Mouse (Mus musculus): ENCODE measurements at regions not wholly inside any gene's neighbourhood (a gene's known extent, or its start where the extent isn't known, plus 50 kb on each side); places are given as distances from the start of the nearest gene placed in this dataset.

- H3K9ac ChIP-seq (ENCODE audit: low read length): no peak overlapping the region
- 16% methylated on average over 7 of the region's 7 CpGs for WGBS
Observed at GRCm38 (mm10) chr3:132006191-132006590, 78.9 kb upstream of the Dkk2 start.

GRCm38 (mm10) chr3:132006912-132007311, 78.2 kb upstream of the Dkk2 start:
- DNase-seq (ENCODE audit: low spot score) (no peak), ATAC-seq (peak; percentile 48; the same call in 1 of the 2 replicates)
- H3K36me3 ChIP-seq (ENCODE audit: control insufficient read depth, insufficient read depth, low read length): no peaks in the 10 kb centered on the region
- no peaks in the 10 kb centered on the region for H3K27me3 ChIP-seq (replicated peaks; ENCODE audit: control insufficient read depth, insufficient read depth, low read length)
- H3K4me1 ChIP-seq (ENCODE audit: control insufficient read depth, insufficient read depth, low read length): peaks cover 3% of the 10 kb centered on the region
- 58% methylated on average over 11 of the region's 11 CpGs for WGBS
- no peak overlapping the region for H3K4me2 ChIP-seq (ENCODE audit: low read length)
- H3K9me3 ChIP-seq (replicated peaks; ENCODE audit: control insufficient read depth, low read length): no peaks in the 10 kb centered on the region
- no peak overlapping the region for H3K9ac ChIP-seq (ENCODE audit: low read length)
- H3K4me3 ChIP-seq (ENCODE audit: low read depth, low read length): no peak overlapping the region
- no peak overlapping the region for H3K27ac ChIP-seq (ENCODE audit: low read depth, low read length)

More at GRCm38 (mm10) chr3:132006191-132006590, 78.9 kb upstream of the Dkk2 start:
- Histone ChIP-seq H3K4me2 (ENCODE audit: low read length) (no peak overlapping the region), H3K4me3 (ENCODE audit: low read depth, low read length) (no peak overlapping the region), H3K9me3 (replicated peaks; ENCODE audit: control insufficient read depth, low read length) (no peaks in the 10 kb centered on the region), H3K27ac (ENCODE audit: low read depth, low read length) (no peak overlapping the region), H3K36me3 (ENCODE audit: control insufficient read depth, insufficient read depth, low read length) (no peaks in the 10 kb centered on the region), H3K27me3 (replicated peaks; ENCODE audit: control insufficient read depth, insufficient read depth, low read length) (no peaks in the 10 kb centered on the region), H3K4me1 (ENCODE audit: control insufficient read depth, insufficient read depth, low read length) (peaks cover 3% of the 10 kb centered on the region)
- DNase-seq (ENCODE audit: low spot score) (peak; percentile 27), ATAC-seq (peak; percentile 40; the same call in 1 of the 2 replicates)

DNA sequence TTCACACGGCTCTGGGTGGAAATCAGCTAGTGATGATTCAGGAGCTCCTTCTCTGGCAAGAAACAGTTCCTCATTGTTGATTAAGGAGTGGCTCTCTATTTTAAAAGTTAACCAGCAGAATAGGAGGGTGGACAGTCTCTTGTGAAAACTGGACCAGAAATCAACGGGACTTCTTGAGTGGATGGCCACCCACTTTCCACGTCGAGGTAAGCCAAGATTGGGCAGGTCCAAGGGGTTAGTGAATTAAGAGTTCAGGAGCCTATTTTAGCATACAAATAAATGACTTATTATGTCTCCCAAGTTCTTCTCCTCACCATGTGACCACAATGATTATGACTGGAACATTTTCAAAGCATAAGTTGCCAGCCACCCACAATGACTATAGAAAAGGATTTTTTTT, 77.7 kb upstream of the Dkk2 start:
- Histone ChIP-seq H3K27me3 (replicated peaks; ENCODE audit: control insufficient read depth, insufficient read depth, low read length) (no peaks in the 10 kb centered on the region), H3K27ac (ENCODE audit: low read depth, low read length) (no peak overlapping the region)

DNA sequence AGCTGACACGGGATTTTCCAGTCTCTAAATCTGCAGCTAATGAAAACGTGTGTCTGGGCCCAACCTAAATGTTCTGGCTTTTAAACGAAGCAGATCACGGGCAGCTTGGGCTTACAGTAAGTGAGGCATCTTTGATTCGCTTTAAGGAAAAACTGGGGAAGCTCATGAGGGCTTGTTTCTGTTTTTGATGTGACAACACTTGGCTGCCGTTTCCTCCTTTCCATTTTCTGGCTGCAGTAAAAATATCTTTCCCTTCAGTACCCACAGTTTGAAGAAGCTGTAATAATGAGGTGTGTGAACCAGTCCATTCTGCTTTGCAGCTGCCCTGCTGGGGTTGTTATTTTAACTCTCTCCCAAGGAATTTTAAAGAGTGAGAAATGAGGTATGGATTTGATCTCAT, 69.9 kb upstream of the Dkk2 start:
- peak overlapping the region; percentile 21; the same call in 1 of the 2 replicates for H3K4me2 ChIP-seq (ENCODE audit: low read length)
- H3K27ac ChIP-seq (ENCODE audit: low read depth, low read length): peak overlapping the region; percentile 41; the same call in 1 of the 2 replicates

More for the DNA sequence above, 77.7 kb upstream of the Dkk2 start:
- no peak overlapping the region for H3K9ac ChIP-seq (ENCODE audit: low read length)
- H3K4me3 ChIP-seq (ENCODE audit: low read depth, low read length): no peak overlapping the region
- ATAC-seq (no peak), DNase-seq (ENCODE audit: low spot score) (no peak)
- no peaks in the 10 kb centered on the region for H3K36me3 ChIP-seq (ENCODE audit: control insufficient read depth, insufficient read depth, low read length)
- no peak overlapping the region for H3K4me2 ChIP-seq (ENCODE audit: low read length)
- 84% methylated on average over 4 of the region's 4 CpGs for WGBS
- peaks cover 3% of the 10 kb centered on the region for H3K4me1 ChIP-seq (ENCODE audit: control insufficient read depth, insufficient read depth, low read length)
- no peaks in the 10 kb centered on the region for H3K9me3 ChIP-seq (replicated peaks; ENCODE audit: control insufficient read depth, low read length)

DNA sequence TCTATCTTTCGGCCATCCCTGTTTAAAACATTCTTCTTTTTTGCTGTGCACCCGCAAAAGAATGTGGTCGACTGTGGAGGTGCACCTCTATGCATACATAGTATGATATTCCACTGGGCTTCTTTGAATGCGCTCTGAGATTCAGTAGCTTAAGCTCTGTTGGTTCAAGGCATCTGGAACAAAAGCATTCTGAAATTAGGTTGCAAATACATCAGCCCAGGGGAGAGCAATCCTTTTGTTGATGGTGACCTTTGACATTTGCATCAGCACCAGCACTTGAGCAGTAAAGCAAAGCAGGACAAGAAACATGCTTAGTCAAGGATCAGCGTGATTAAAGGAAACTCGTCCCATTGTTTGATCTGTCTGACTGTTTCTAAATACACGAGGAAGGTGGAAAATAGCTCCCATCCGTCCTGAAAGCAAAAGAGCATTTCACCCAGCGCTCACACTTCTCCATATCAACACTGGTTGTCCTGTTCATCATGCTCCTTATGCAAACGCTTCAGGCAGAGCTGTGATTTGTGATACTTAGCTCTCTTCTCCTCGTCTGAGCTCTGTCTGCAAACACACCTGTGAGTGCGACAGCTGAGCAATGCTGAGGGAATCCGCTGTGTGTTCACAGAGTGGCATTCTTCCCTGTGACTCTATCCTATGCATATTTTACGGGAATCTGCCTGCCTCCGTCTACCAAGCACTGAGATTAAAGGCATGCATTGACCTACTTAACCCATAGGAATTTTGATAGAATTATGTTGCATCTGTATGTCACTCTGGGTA, 67.4 kb upstream of the Dkk2 start:
- H3K4me2 ChIP-seq (ENCODE audit: low read length): no peak overlapping the region; the same call in 1 of the 2 replicates
- H3K9ac ChIP-seq (ENCODE audit: low read length): peak overlapping the region; percentile 17; the same call in 1 of the 2 replicates
- 9% methylated on average over 15 of the region's 15 CpGs for WGBS
- no peaks in the 10 kb centered on the region for H3K9me3 ChIP-seq (replicated peaks; ENCODE audit: control insufficient read depth, low read length)
- no peak overlapping the region for H3K4me3 ChIP-seq (ENCODE audit: low read depth, low read length)
- H3K36me3 ChIP-seq (ENCODE audit: control insufficient read depth, insufficient read depth, low read length): no peaks in the 10 kb centered on the region
- peaks cover 20% of the 10 kb centered on the region for H3K4me1 ChIP-seq (ENCODE audit: control insufficient read depth, insufficient read depth, low read length)
- H3K27me3 ChIP-seq (replicated peaks; ENCODE audit: control insufficient read depth, insufficient read depth, low read length): no peaks in the 10 kb centered on the region
- ATAC-seq (peak; percentile 45; the same call in 1 of the 2 replicates), DNase-seq (ENCODE audit: low spot score) (peak; percentile 42)
- peak overlapping the region; percentile 21; the same call in 1 of the 2 replicates for H3K27ac ChIP-seq (ENCODE audit: low read depth, low read length)

More for the DNA sequence above, 69.9 kb upstream of the Dkk2 start:
- Histone ChIP-seq H3K4me3 (ENCODE audit: low read depth, low read length) (no peak overlapping the region), H3K27me3 (replicated peaks; ENCODE audit: control insufficient read depth, insufficient read depth, low read length) (no peaks in the 10 kb centered on the region), H3K4me1 (ENCODE audit: control insufficient read depth, insufficient read depth, low read length) (peaks cover 20% of the 10 kb centered on the region), H3K9me3 (replicated peaks; ENCODE audit: control insufficient read depth, low read length) (no peaks in the 10 kb centered on the region), H3K9ac (ENCODE audit: low read length) (no peak overlapping the region), H3K36me3 (ENCODE audit: control insufficient read depth, insufficient read depth, low read length) (no peaks in the 10 kb centered on the region)
- ATAC-seq (peak; percentile 16; the same call in 1 of the 2 replicates), DNase-seq (ENCODE audit: low spot score) (peak; percentile 58)
- 10% methylated on average over 6 of the region's 6 CpGs for WGBS

GRCm38 (mm10) chr3:132018505-132018904, 66.6 kb upstream of the Dkk2 start:
- Histone ChIP-seq H3K9me3 (replicated peaks; ENCODE audit: control insufficient read depth, low read length) (no peaks in the 10 kb centered on the region), H3K36me3 (ENCODE audit: control insufficient read depth, insufficient read depth, low read length) (no peaks in the 10 kb centered on the region), H3K4me1 (ENCODE audit: control insufficient read depth, insufficient read depth, low read length) (peaks cover 20% of the 10 kb centered on the region), H3K9ac (ENCODE audit: low read length) (no peak overlapping the region), H3K27me3 (replicated peaks; ENCODE audit: control insufficient read depth, insufficient read depth, low read length) (no peaks in the 10 kb centered on the region), H3K27ac (ENCODE audit: low read depth, low read length) (no peak overlapping the region), H3K4me3 (ENCODE audit: low read depth, low read length) (no peak overlapping the region), H3K4me2 (ENCODE audit: low read length) (no peak overlapping the region)
- peak; percentile 80 for DNase-seq (ENCODE audit: low spot score)
- WGBS: 7% methylated on average over 2 of the region's 2 CpGs
- ATAC-seq: peak; percentile 88

DNA sequence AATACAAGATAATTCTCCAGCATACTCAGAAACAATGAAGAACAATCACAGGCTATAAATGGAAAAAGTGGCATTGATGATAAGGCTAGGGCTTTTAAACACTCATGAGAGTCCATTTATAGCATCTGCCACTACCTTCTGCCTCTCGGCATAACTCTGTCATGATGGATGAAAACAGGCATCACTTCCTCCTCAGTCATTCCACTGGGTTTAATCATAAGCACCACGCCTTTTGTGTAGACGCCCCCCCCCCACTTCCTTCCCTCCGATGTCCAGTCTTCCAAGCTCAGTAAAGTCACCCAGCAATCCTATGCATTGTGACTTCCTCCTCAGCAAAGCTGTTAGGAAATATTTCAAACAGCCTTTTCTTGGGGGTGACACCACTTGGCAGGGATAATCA, 63.1 kb upstream of the Dkk2 start:
- Histone ChIP-seq H3K4me2 (ENCODE audit: low read length) (no peak overlapping the region), H3K9me3 (replicated peaks; ENCODE audit: control insufficient read depth, low read length) (no peaks in the 10 kb centered on the region), H3K4me1 (ENCODE audit: control insufficient read depth, insufficient read depth, low read length) (peaks cover 10% of the 10 kb centered on the region; the same call in 1 of the 2 replicates), H3K9ac (ENCODE audit: low read length) (no peak overlapping the region), H3K27ac (ENCODE audit: low read depth, low read length) (no peak overlapping the region), H3K4me3 (ENCODE audit: low read depth, low read length) (no peak overlapping the region), H3K27me3 (replicated peaks; ENCODE audit: control insufficient read depth, insufficient read depth, low read length) (no peaks in the 10 kb centered on the region), H3K36me3 (ENCODE audit: control insufficient read depth, insufficient read depth, low read length) (no peaks in the 10 kb centered on the region)
- DNase-seq (ENCODE audit: low spot score) (no peak), ATAC-seq (no peak)
- 85% methylated on average over 4 of the region's 4 CpGs for WGBS

GRCm38 (mm10) chr3:132023342-132023741, 61.8 kb upstream of the Dkk2 start:
- ATAC-seq: peak; percentile 35; the same call in 1 of the 2 replicates
- WGBS: 71% methylated on average over 6 of the region's 6 CpGs
- H3K9ac ChIP-seq (ENCODE audit: low read length): no peak overlapping the region
- no peaks in the 10 kb centered on the region for H3K9me3 ChIP-seq (replicated peaks; ENCODE audit: control insufficient read depth, low read length)
- H3K4me2 ChIP-seq (ENCODE audit: low read length): no peak overlapping the region
- no peak overlapping the region for H3K4me3 ChIP-seq (ENCODE audit: low read depth, low read length)
- DNase-seq (ENCODE audit: low spot score): peak; percentile 72
- no peaks in the 10 kb centered on the region for H3K27me3 ChIP-seq (replicated peaks; ENCODE audit: control insufficient read depth, insufficient read depth, low read length)
- H3K27ac ChIP-seq (ENCODE audit: low read depth, low read length): no peak overlapping the region
- H3K36me3 ChIP-seq (ENCODE audit: control insufficient read depth, insufficient read depth, low read length): no peaks in the 10 kb centered on the region
- H3K4me1 ChIP-seq (ENCODE audit: control insufficient read depth, insufficient read depth, low read length): peaks cover 3% of the 10 kb centered on the region; the same call in 1 of the 2 replicates

- DNase-seq (ENCODE audit: low spot score): no peak
- Histone ChIP-seq H3K4me1 (ENCODE audit: control insufficient read depth, insufficient read depth, low read length) (peaks cover 2% of the 10 kb centered on the region; the same call in 1 of the 2 replicates), H3K27ac (ENCODE audit: low read depth, low read length) (no peak overlapping the region), H3K4me2 (ENCODE audit: low read length) (no peak overlapping the region), H3K4me3 (ENCODE audit: low read depth, low read length) (no peak overlapping the region), H3K27me3 (replicated peaks; ENCODE audit: control insufficient read depth, insufficient read depth, low read length) (no peaks in the 10 kb centered on the region), H3K9me3 (replicated peaks; ENCODE audit: control insufficient read depth, low read length) (no peaks in the 10 kb centered on the region), H3K36me3 (ENCODE audit: control insufficient read depth, insufficient read depth, low read length) (no peaks in the 10 kb centered on the region), H3K9ac (ENCODE audit: low read length) (no peak overlapping the region)
- WGBS: 90% methylated on average over 3 of the region's 3 CpGs
- ATAC-seq: no peak
Observed at GRCm38 (mm10) chr3:132029112-132029511, 56.0 kb upstream of the Dkk2 start.

Measured in forebrain, embryonic 14.5 days (tissue).